Mouse (Mus musculus) embryo, embryonic 11 days (tissue): Measurements from ENCODE around the gene Smr3a.

Experiments used
- DNase-seq: peaks from one replicate; pipeline ENCODE4 v3.0.0-alpha.2; 2015

Gene Smr3a

GRCm38 (mm10) chr5:88002249-88002648, at the start of gene Smr3a:
Smr3a (plus strand) TSS chr5:88002549.
- DNase-seq, result no peak

GRCm38 (mm10) chr5:87969201-87969600, 33.1 kb upstream of the Smr3a start, which contains the start of the genes 2310003L06Rik and Gm28434:
2310003L06Rik (plus strand) TSS chr5:87969459.
Gm28434 (plus strand) TSS chr5:87969517.
- no peak for DNase-seq

- DNase-seq, result no peak
Observed at GRCm38 (mm10) chr5:87979139-87979538, 23.2 kb upstream of the Smr3a start, which contains the start of gene Cabs1. Cabs1 (plus strand) TSS chr5:87979439.

- no peak for DNase-seq
Observed at GRCm38 (mm10) chr5:87982468-87983214, 19.7 kb upstream of the Smr3a start.

- DNase-seq, result no peak
Observed at GRCm38 (mm10) chr5:88005241-88005640, 2.9 kb downstream of the Smr3a start.
